Mouse (Mus musculus) kidney, adult 2 months (tissue): ENCODE measurements around the gene Pax9.

Experiments
- CTCF ChIP-seq: fragments of 200-500 bp; conservative IDR thresholded peaks from 2 replicates; pipeline ENCODE4 v1.5.1; 2011; ENCODE audit warnings: low read depth, mild to moderate bottlenecking, control low read depth, low read length, moderate library complexity, mixed read lengths; ENCODE audit not compliant: insufficient read depth, insufficient read length
- POLR2A ChIP-seq: fragments of 200-500 bp; IDR thresholded peaks from one replicate; pipeline ENCODE4 v1.6.1; 2011; ENCODE audit warnings: low read depth, low read length, control low read depth

DNA sequence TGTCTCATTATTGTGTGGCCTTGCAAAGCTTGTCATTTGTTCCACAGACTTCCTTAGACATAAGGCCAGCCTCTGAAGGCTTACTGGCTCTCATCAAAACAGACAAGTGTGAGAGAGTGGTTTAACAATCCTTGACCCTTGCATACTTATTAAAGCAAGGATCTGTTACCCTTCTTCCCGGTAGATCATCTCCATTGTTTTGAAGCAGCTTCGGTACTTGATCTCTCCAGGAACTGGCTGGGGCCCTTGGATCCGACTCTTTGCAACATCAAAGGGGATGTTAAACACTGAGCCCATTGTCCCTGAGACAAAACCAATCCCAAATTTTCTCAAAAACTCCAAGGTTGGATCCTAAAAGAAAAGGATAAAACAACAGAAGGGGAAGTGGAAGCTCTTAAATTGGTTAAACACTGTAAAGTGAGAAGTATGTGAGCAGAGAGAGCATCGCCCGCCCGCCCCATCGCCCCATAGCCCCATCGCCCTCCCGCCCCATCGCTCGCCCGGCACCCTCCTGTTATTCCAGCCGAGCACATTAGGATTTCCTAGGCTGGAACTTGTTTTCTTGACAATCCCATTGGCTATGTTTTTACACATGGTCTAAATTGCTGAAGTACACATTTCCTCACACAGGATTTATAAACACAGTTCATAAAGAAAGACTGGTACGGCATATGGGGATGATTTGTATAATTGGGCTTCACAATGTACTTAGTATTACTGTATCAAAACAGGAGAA lies 26.6 kb downstream of the Pax9 start:
- no peak for TF ChIP-seq POLR2A
- no peak for TF ChIP-seq CTCF
